Mouse (Mus musculus) C2C12 (cell line): Measurements from ENCODE around the gene A1cf.

Experiments
- CTCF ChIP-seq: IDR thresholded peaks from one replicate; pipeline ENCODE4 v1.5.1; 2011; ENCODE audit not compliant: control insufficient read depth, insufficient read depth, insufficient read length
- MAX ChIP-seq: IDR thresholded peaks from one replicate; pipeline ENCODE4 v1.6.1; 2011; ENCODE audit warnings: mild to moderate bottlenecking, control low read depth
- MYOD1 ChIP-seq: IDR thresholded peaks from one replicate; pipeline ENCODE4 v1.6.1; 2011; ENCODE audit warnings: low read depth; ENCODE audit not compliant: control insufficient read depth, insufficient read length
- MYOG ChIP-seq: IDR thresholded peaks from one replicate; pipeline ENCODE4 v1.6.1; 2011; ENCODE audit not compliant: control insufficient read depth, insufficient read length; ENCODE audit errors: extremely low read depth
- USF1 ChIP-seq: IDR thresholded peaks from one replicate; pipeline ENCODE4 v1.6.1; 2011; ENCODE audit warnings: low read depth, mild to moderate bottlenecking, control low read depth, moderate library complexity

- TF ChIP-seq CTCF (no peak), USF1 (no peak), MYOD1 (no peak), MAX (no peak), MYOG (no peak)
Measured at GRCm38 (mm10) chr19:31834250-31834649, 34.3 kb upstream of the A1cf start.
